Mouse (Mus musculus) bone marrow, adult 2 months (tissue): ENCODE data around the gene Cdkn2d. TPM values are rescaled to one million over a fixed set of nuclear protein-coding genes. Genes with fewer than 3 reads are reported as not detected.
A peak's percentile ranks its signal among the peaks of the same experiment; 100 is the strongest.

Experiments
- H3K27ac ChIP-seq: fragments of 200-500 bp; 2 replicates; pipeline ENCODE4 v1.5.1; 2012; ENCODE audit warnings: low read depth, mild to moderate bottlenecking, control low read depth, inconsistent platforms, low read length; ENCODE audit not compliant: control insufficient read depth, poor library complexity, insufficient read depth
- H3K4me1 ChIP-seq: fragments of 200-500 bp; 2 replicates; pipeline ENCODE4 v1.6.1; 2011; ENCODE audit warnings: low read length; ENCODE audit not compliant: control insufficient read depth, insufficient read depth
- H3K4me3 ChIP-seq: fragments of 200-500 bp; replicated peaks from 2 replicates; pipeline ENCODE3; 2011; ENCODE audit warnings: mild to moderate bottlenecking, low read depth, low read length, control low read depth; ENCODE audit not compliant: control insufficient read depth
- CTCF ChIP-seq: fragments of 200-500 bp; IDR thresholded peaks from 2 replicates; pipeline ENCODE4 v1.5.1; 2011; ENCODE audit warnings: low read length, control low read depth; ENCODE audit not compliant: control insufficient read depth, insufficient read depth
- POLR2A ChIP-seq: fragments of 200-500 bp; IDR thresholded peaks from 2 replicates; pipeline ENCODE4 v1.6.1; 2011; ENCODE audit warnings: low read depth, mild to moderate bottlenecking, control low read depth, low read length, borderline replicate concordance; ENCODE audit not compliant: control insufficient read depth
- WGBS: fragments of 180-500 bp; shearing (Covaris S2); methylation state at CpG from one replicate; pipeline ENCODE4 v1.1.7; 2018; 5-methylcytosine and 5-hydroxymethylcytosine counted together
- polyA plus RNA-seq: library from polyadenylated mRNA; stranded (reverse); fragments of >200 nt; gene quantifications from 2 replicates; pipeline ENCODE4 v1.2.4, GENCODE M21; 2011; ENCODE audit warnings: low replicate concordance; ENCODE audit not compliant: missing spikeins, insufficient read depth, insufficient read length

The Cdkn2d gene
- polyA plus RNA-seq, 1 experiment, result 99.0 TPM

GRCm38 (mm10) chr9:21321513-21321835 is 30.3 kb upstream of the Cdkn2d start:
- 0% methylated on average over 6 of the region's 6 CpGs for WGBS
- peak overlapping the region; percentile 97 for H3K4me3 ChIP-seq
- peaks cover 14% of the 10 kb centered on the region; the same call in 1 of the 2 replicates for H3K4me1 ChIP-seq
- peak overlapping the region; percentile 85 for H3K27ac ChIP-seq
- TF ChIP-seq CTCF, result no peak
- TF ChIP-seq POLR2A, result no peak

- under 1% methylated on average over 52 of the region's 52 CpGs for WGBS
- peak within 1 kb of the TSS; percentile 97 for H3K4me3 ChIP-seq
- H3K27ac ChIP-seq, result peak within 1 kb of the TSS; percentile 85
- peaks cover 13% of the 10 kb centered on the region; the same call in 1 of the 2 replicates for H3K4me1 ChIP-seq
- TF ChIP-seq CTCF (no peak), POLR2A (peak; percentile 54; the same call in 1 of the 2 replicates)
Measured at GRCm38 (mm10) chr9:21320619-21321512, 29.7 kb upstream of the Cdkn2d start, which contains the start of gene Slc44a2. TSS of gene Slc44a2 (plus strand) at chr9:21320698.

GRCm38 (mm10) chr9:21320280-21320618 is 29.0 kb upstream of the Cdkn2d start:
- H3K4me1 ChIP-seq, result peaks cover 13% of the 10 kb centered on the region; the same call in 1 of the 2 replicates
- 19% methylated on average over 4 of the region's 4 CpGs for WGBS
- peak overlapping the region; percentile 97 for H3K4me3 ChIP-seq
- TF ChIP-seq CTCF (no peak), POLR2A (no peak)
- peak overlapping the region; percentile 85 for H3K27ac ChIP-seq

GRCm38 (mm10) chr9:21319503-21319902 is 28.3 kb upstream of the Cdkn2d start:
- H3K27ac ChIP-seq, result no peak overlapping the region
- WGBS, result 89% methylated on average over 4 of the region's 4 CpGs
- no peak for TF ChIP-seq CTCF
- TF ChIP-seq POLR2A, result no peak
- no peak overlapping the region for H3K4me3 ChIP-seq
- peaks cover 12% of the 10 kb centered on the region; the same call in 1 of the 2 replicates for H3K4me1 ChIP-seq

- H3K4me1 ChIP-seq, result peaks cover 10% of the 10 kb centered on the region; the same call in 1 of the 2 replicates
- TF ChIP-seq POLR2A (no peak), CTCF (no peak)
Measured at GRCm38 (mm10) chr9:21318792-21319191, 27.6 kb upstream of the Cdkn2d start.

GRCm38 (mm10) chr9:21316696-21317095 is 25.5 kb upstream of the Cdkn2d start:
- Histone ChIP-seq H3K4me3 (peak overlapping the region; percentile 0), H3K4me1 (peaks cover 7% of the 10 kb centered on the region; the same call in 1 of the 2 replicates), H3K27ac (peak overlapping the region; percentile 56)
- WGBS, result 20% methylated on average over 7 of the region's 7 CpGs
- TF ChIP-seq POLR2A (no peak), CTCF (no peak)

More at GRCm38 (mm10) chr9:21318792-21319191, 27.6 kb upstream of the Cdkn2d start:
- WGBS, result 29% methylated on average over 6 of the region's 6 CpGs
- peak overlapping the region; percentile 26 for H3K27ac ChIP-seq
- no peak overlapping the region for H3K4me3 ChIP-seq

GRCm38 (mm10) chr9:21315421-21315820 is 24.2 kb upstream of the Cdkn2d start:
- peaks cover 7% of the 10 kb centered on the region; the same call in 1 of the 2 replicates for H3K4me1 ChIP-seq
- WGBS, result 66% methylated on average over 5 of the region's 5 CpGs
- no peak overlapping the region for H3K4me3 ChIP-seq
- H3K27ac ChIP-seq, result peak overlapping the region; percentile 66
- TF ChIP-seq POLR2A (no peak), CTCF (no peak)

GRCm38 (mm10) chr9:21314367-21315140 is 23.3 kb upstream of the Cdkn2d start:
- 77% methylated on average over 9 of the region's 9 CpGs for WGBS
- Histone ChIP-seq H3K4me1 (peaks cover 5% of the 10 kb centered on the region; the same call in 1 of the 2 replicates), H3K4me3 (no peak overlapping the region), H3K27ac (no peak overlapping the region)
- TF ChIP-seq POLR2A, result no peak
- TF ChIP-seq CTCF, result no peak
